Mouse (Mus musculus): ENCODE data around the gene Ikzf1.

Ikzf1 gene

GRCm38 (mm10) chr11:11708154-11708719, 23.4 kb downstream of the Ikzf1 start:
- Histone ChIP-seq H3K9me3 (ENCODE audit: low read length) (no peaks in the 10 kb centered on the region), H3K4me1 (replicated peaks; ENCODE audit: low read depth, low read length) (no peaks in the 10 kb centered on the region), H3K4me3 (replicated peaks; ENCODE audit: low read length) (no peak overlapping the region), H3K36me3 (ENCODE audit: insufficient read depth, low read length) (no peaks in the 10 kb centered on the region), H3K27me3 (ENCODE audit: insufficient read depth, low read length) (peaks cover 2% of the 10 kb centered on the region)
- TF ChIP-seq CTCF (conservative IDR thresholded peaks at IDR 0.05; ENCODE audit: low read length), result no peak
- TF ChIP-seq NANOG (IDR thresholded peaks at IDR 0.05; ENCODE audit: borderline replicate concordance, low read length), result no peak

- TF ChIP-seq POU5F1 (IDR thresholded peaks at IDR 0.05; ENCODE audit: borderline replicate concordance, low read length), result no peak
- no peaks in the 10 kb centered on the region for H3K9me3 ChIP-seq (ENCODE audit: low read length)
These were observed 24.5 kb downstream of the Ikzf1 start for GRCm38 (mm10) chr11:11709311-11709710.

GRCm38 (mm10) chr11:11710718-11711117, 25.9 kb downstream of the Ikzf1 start:
- H3K4me3 ChIP-seq (replicated peaks; ENCODE audit: low read length), result no peak overlapping the region
- H3K4me1 ChIP-seq (replicated peaks; ENCODE audit: low read depth, low read length), result no peaks in the 10 kb centered on the region
- peaks cover 2% of the 10 kb centered on the region for H3K27me3 ChIP-seq (ENCODE audit: insufficient read depth, low read length)
- TF ChIP-seq CTCF (conservative IDR thresholded peaks at IDR 0.05; ENCODE audit: low read length), result no peak
- TF ChIP-seq NANOG (IDR thresholded peaks at IDR 0.05; ENCODE audit: borderline replicate concordance, low read length), result no peak
- TF ChIP-seq POU5F1 (IDR thresholded peaks at IDR 0.05; ENCODE audit: borderline replicate concordance, low read length), result no peak
- H3K36me3 ChIP-seq (ENCODE audit: insufficient read depth, low read length), result no peaks in the 10 kb centered on the region
- H3K9me3 ChIP-seq (ENCODE audit: low read length), result no peaks in the 10 kb centered on the region

More at GRCm38 (mm10) chr11:11709311-11709710, 24.5 kb downstream of the Ikzf1 start:
- H3K4me3 ChIP-seq (replicated peaks; ENCODE audit: low read length), result no peak overlapping the region
- no peaks in the 10 kb centered on the region for H3K36me3 ChIP-seq (ENCODE audit: insufficient read depth, low read length)
- H3K27me3 ChIP-seq (ENCODE audit: insufficient read depth, low read length), result peaks cover 2% of the 10 kb centered on the region
- no peaks in the 10 kb centered on the region for H3K4me1 ChIP-seq (replicated peaks; ENCODE audit: low read depth, low read length)

- Histone ChIP-seq H3K9me3 (ENCODE audit: low read length) (no peaks in the 10 kb centered on the region), H3K4me3 (replicated peaks; ENCODE audit: low read length) (no peak overlapping the region), H3K36me3 (ENCODE audit: insufficient read depth, low read length) (no peaks in the 10 kb centered on the region), H3K27me3 (ENCODE audit: insufficient read depth, low read length) (peaks cover 2% of the 10 kb centered on the region), H3K4me1 (replicated peaks; ENCODE audit: low read depth, low read length) (no peaks in the 10 kb centered on the region)
- no peak for TF ChIP-seq POU5F1 (IDR thresholded peaks at IDR 0.05; ENCODE audit: borderline replicate concordance, low read length)
- no peak for TF ChIP-seq NANOG (IDR thresholded peaks at IDR 0.05; ENCODE audit: borderline replicate concordance, low read length)
- no peak for TF ChIP-seq CTCF (conservative IDR thresholded peaks at IDR 0.05; ENCODE audit: low read length)
These were observed 26.9 kb downstream of the Ikzf1 start for GRCm38 (mm10) chr11:11711748-11712147.

GRCm38 (mm10) chr11:11714676-11715075, 29.9 kb downstream of the Ikzf1 start:
- TF ChIP-seq CTCF (conservative IDR thresholded peaks at IDR 0.05; ENCODE audit: low read length) (no peak), NANOG (IDR thresholded peaks at IDR 0.05; ENCODE audit: borderline replicate concordance, low read length) (no peak), POU5F1 (IDR thresholded peaks at IDR 0.05; ENCODE audit: borderline replicate concordance, low read length) (no peak)
- Histone ChIP-seq H3K9me3 (ENCODE audit: low read length) (no peaks in the 10 kb centered on the region), H3K36me3 (ENCODE audit: insufficient read depth, low read length) (no peaks in the 10 kb centered on the region), H3K27me3 (ENCODE audit: insufficient read depth, low read length) (peaks cover 4% of the 10 kb centered on the region), H3K4me3 (replicated peaks; ENCODE audit: low read length) (no peak overlapping the region), H3K4me1 (replicated peaks; ENCODE audit: low read depth, low read length) (no peaks in the 10 kb centered on the region)

- Histone ChIP-seq H3K4me1 (replicated peaks; ENCODE audit: low read depth, low read length) (no peaks in the 10 kb centered on the region), H3K4me3 (replicated peaks; ENCODE audit: low read length) (no peak overlapping the region), H3K36me3 (ENCODE audit: insufficient read depth, low read length) (no peaks in the 10 kb centered on the region), H3K27me3 (ENCODE audit: insufficient read depth, low read length) (peaks cover 4% of the 10 kb centered on the region; the same call in 1 of the 2 replicates), H3K9me3 (ENCODE audit: low read length) (no peaks in the 10 kb centered on the region)
- TF ChIP-seq NANOG (IDR thresholded peaks at IDR 0.05; ENCODE audit: borderline replicate concordance, low read length), result no peak
- no peak for TF ChIP-seq POU5F1 (IDR thresholded peaks at IDR 0.05; ENCODE audit: borderline replicate concordance, low read length)
- no peak for TF ChIP-seq CTCF (conservative IDR thresholded peaks at IDR 0.05; ENCODE audit: low read length)
These were observed 31.3 kb downstream of the Ikzf1 start for GRCm38 (mm10) chr11:11715963-11716691.

- H3K4me3 ChIP-seq (replicated peaks; ENCODE audit: low read length), result no peak overlapping the region
- H3K4me1 ChIP-seq (replicated peaks; ENCODE audit: low read depth, low read length), result no peaks in the 10 kb centered on the region
- H3K9me3 ChIP-seq (ENCODE audit: low read length), result no peaks in the 10 kb centered on the region
- H3K36me3 ChIP-seq (ENCODE audit: insufficient read depth, low read length), result no peaks in the 10 kb centered on the region
- peaks cover 6% of the 10 kb centered on the region; the same call in 1 of the 2 replicates for H3K27me3 ChIP-seq (ENCODE audit: insufficient read depth, low read length)
- TF ChIP-seq CTCF (conservative IDR thresholded peaks at IDR 0.05; ENCODE audit: low read length), result no peak
- no peak for TF ChIP-seq NANOG (IDR thresholded peaks at IDR 0.05; ENCODE audit: borderline replicate concordance, low read length)
- no peak for TF ChIP-seq POU5F1 (IDR thresholded peaks at IDR 0.05; ENCODE audit: borderline replicate concordance, low read length)
These were observed 31.9 kb downstream of the Ikzf1 start for GRCm38 (mm10) chr11:11716692-11717037.

GRCm38 (mm10) chr11:11717606-11718167, 32.9 kb downstream of the Ikzf1 start:
- Histone ChIP-seq H3K4me1 (replicated peaks; ENCODE audit: low read depth, low read length) (no peaks in the 10 kb centered on the region), H3K27me3 (ENCODE audit: insufficient read depth, low read length) (peaks cover 5% of the 10 kb centered on the region; the same call in 1 of the 2 replicates), H3K9me3 (ENCODE audit: low read length) (no peaks in the 10 kb centered on the region), H3K4me3 (replicated peaks; ENCODE audit: low read length) (no peak overlapping the region), H3K36me3 (ENCODE audit: insufficient read depth, low read length) (no peaks in the 10 kb centered on the region)
- TF ChIP-seq NANOG (IDR thresholded peaks at IDR 0.05; ENCODE audit: borderline replicate concordance, low read length) (no peak), POU5F1 (IDR thresholded peaks at IDR 0.05; ENCODE audit: borderline replicate concordance, low read length) (no peak), CTCF (conservative IDR thresholded peaks at IDR 0.05; ENCODE audit: low read length) (no peak)

All from E14TG2a.4 (cell line).